Mouse (Mus musculus): ENCODE results near the gene Usp19.

The Usp19 gene

GRCm38 (mm10) chr9:108469845-108470244 is 20.6 kb upstream of the Usp19 start:
- no peak for DNase-seq

- DNase-seq: no peak
Observed at GRCm38 (mm10) chr9:108474528-108474927, 15.9 kb upstream of the Usp19 start.

- peak; percentile 88 for DNase-seq
Observed at GRCm38 (mm10) chr9:108478638-108479156, 11.7 kb upstream of the Usp19 start.

- no peak for DNase-seq
Observed at GRCm38 (mm10) chr9:108479241-108479640, 11.2 kb upstream of the Usp19 start.

GRCm38 (mm10) chr9:108479721-108480351 is 10.6 kb upstream of the Usp19 start, which contains the start of gene Lamb2:
Gene Lamb2, plus strand, starts transcription at chr9:108479736.
- DNase-seq: peak; percentile 73

- no peak for DNase-seq
Observed at GRCm38 (mm10) chr9:108480813-108481519, 9.4 kb upstream of the Usp19 start.

GRCm38 (mm10) chr9:108481520-108482210 is 8.7 kb upstream of the Usp19 start:
- DNase-seq: no peak

GRCm38 (mm10) chr9:108483051-108483790 is 7.2 kb upstream of the Usp19 start:
- DNase-seq: no peak

- DNase-seq: no peak
Observed at GRCm38 (mm10) chr9:108484021-108484420, 6.4 kb upstream of the Usp19 start.

- DNase-seq: no peak
Observed at GRCm38 (mm10) chr9:108485301-108485875, 5.0 kb upstream of the Usp19 start.

- DNase-seq: no peak
Observed at GRCm38 (mm10) chr9:108486973-108487530, 3.4 kb upstream of the Usp19 start.

GRCm38 (mm10) chr9:108488403-108488802 is 2.0 kb upstream of the Usp19 start:
- DNase-seq: no peak

GRCm38 (mm10) chr9:108489215-108489614 is 1.2 kb upstream of the Usp19 start:
- no peak for DNase-seq

- no peak for DNase-seq
Observed at GRCm38 (mm10) chr9:108489702-108490558, 472 bp upstream of the Usp19 start.

- no peak for DNase-seq
Observed at GRCm38 (mm10) chr9:108491286-108491580, 831 bp downstream of the Usp19 start.

- DNase-seq: peak; percentile 44
Observed at GRCm38 (mm10) chr9:108492043-108492750, 1.8 kb downstream of the Usp19 start.

GRCm38 (mm10) chr9:108493246-108493645 is 2.8 kb downstream of the Usp19 start:
- no peak for DNase-seq

- no peak for DNase-seq
Observed at GRCm38 (mm10) chr9:108494146-108494825, 3.9 kb downstream of the Usp19 start.

- DNase-seq: no peak
Observed at GRCm38 (mm10) chr9:108494905-108495304, 4.5 kb downstream of the Usp19 start.

- DNase-seq: no peak
Observed at GRCm38 (mm10) chr9:108499231-108499630, 8.8 kb downstream of the Usp19 start.
